Mouse (Mus musculus) cerebellum, postnatal 14 days (tissue): ENCODE measurements at regions not wholly inside any gene's neighbourhood (a gene's known extent, or its start where the extent isn't known, plus 50 kb on each side); places are given as distances from the start of the nearest gene placed in this dataset.
"Not testable (repeated sequence)": the region's sequence is repeated elsewhere in the genome, so short reads cannot be mapped to it uniquely, and the experiment has no call there.

Source experiments
- DNase-seq, 2 experiments: peaks; one replicate each; pipeline ENCODE4 v3.0.0; 2021; ENCODE audit warnings: mixed read lengths in 2 of 2

DNA sequence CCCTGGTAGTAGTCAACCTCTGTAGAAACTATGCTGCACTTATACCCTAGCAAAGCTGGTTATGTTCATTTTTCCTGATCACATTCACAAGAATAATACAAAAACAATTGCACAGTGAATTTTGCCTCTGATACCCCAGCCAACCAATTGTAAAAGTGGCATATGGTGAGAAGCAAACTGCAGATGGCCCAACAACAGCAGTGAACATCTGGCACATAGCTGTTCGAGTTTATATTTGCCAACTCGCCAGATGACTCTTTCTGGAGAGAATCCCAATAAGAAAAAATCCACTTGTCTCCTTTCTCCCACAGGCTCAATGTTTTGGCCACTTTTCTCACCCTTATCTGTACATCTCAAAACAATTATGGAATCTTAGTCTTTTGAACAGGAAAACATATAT, 196.5 kb upstream of the Grik2 start:
- peak; percentile 9 to 48 for DNase-seq

DNA sequence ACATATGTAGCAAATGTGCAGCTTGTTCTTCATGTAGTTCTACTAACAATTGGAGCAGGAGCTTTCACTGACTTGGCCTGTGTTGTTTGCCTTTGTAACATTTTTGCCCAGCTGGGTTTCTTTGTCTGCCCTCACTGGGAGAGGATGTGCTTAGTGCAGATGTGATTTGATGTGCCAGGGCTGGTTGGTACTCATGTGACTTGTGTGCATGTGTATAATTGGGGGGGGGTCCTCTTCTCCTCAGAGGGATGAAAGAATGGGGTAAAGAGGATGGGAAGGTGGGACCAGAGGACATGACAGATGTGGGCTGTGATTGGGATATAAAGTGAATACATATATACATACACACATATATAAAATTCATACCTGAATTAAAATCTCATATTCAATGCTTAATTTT, 163.9 kb upstream of the Grik2 start:
- DNase-seq = no peak

DNA sequence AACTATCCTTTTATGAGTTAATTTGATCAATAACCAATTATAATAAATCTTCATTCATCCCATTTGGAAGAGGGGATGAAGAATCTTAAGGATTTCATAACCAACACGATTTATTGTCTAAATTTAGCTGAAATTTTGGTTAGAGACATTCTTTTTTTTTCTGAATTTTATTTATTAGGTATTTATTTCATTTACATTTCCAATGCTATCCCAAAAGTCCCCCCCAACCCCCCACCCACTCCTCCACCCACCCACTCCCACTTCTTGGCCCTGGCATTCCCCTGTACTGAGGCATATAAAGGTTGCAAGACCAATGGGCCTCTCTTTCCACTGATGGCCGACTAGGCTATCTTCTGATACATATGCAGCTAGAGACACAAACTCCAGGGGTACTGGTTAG, 148.7 kb upstream of the Grik2 start:
- DNase-seq = not testable (repeated sequence)

DNA sequence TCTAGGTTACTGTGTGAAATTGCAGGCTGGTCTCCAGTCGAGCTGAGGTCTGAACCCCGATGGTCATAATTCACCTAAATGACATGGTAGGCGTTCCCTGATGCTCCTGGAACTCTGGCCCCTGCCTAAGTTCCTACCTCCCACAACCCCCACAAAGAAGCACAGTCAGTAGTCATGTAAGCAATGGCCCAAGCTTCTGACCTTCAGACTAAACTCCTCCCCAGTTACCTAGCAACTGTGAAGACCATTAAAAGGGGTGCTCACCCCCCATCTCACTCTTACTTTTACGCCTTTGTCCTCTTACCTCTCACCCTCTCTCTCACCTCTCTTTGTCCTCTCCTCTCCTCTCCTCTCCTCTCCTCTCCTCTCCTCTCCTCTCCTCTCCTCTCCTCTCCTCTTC, 120.6 kb upstream of the Grik2 start:
- not testable (repeated sequence) for DNase-seq

DNA sequence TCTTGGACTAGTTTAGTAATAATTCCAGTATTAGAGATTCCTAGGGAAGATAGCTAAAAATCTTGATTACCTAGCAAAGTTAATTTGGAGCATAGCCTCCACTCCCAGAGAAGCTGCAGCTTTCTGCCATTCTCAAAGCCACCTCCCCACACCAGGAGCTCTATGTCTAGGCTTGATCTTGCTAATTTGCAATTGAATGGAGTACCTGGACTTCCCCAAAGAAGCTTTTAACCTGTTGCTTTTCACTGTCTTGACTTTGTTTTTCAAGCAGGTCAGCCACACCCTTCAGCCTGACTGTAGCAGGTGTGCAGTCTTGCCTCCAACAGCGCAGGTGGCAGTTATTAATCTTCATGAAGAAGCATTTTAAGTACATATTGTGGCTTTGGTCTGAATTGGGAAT, 119.6 kb upstream of the Grik2 start:
- DNase-seq = not testable (repeated sequence)

DNA sequence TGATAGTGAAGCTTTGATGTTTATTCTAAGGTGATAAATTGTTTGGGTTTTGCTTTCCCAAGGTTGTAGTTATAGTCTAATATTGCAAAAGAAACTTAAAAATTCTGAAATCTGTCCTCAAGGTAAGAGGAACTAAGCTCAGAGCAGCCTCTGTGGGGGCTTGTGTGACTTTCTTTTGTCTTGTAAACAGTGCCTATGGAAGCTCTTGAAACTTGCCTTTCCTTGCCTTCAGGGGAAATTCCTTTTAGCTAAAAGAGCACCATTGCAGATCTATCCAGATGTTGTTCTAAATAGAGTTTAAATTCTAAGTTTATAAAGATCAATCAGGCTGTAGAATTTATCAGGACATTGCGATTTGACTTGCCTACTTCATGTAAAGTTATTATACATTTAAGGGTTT, 116.1 kb upstream of the Grik2 start:
- DNase-seq = not testable (repeated sequence)

DNA sequence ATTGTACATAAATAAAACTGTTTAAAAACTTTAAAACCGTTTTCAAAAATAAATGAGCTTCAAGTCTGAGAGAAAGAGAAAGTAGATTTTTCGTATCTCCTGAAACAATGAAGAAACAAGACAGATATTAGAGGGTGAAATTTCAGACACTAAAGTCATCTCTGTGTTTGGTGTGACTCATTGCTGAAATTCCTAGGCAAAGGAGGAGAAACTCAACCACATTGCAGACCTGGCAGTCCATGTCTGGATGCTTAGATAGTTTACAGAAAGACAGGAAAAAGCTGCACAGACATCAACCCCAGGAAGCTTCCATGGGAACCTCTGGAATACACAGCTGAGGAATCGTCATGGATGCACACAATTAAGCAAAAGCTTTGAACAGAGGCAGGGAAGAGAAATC, 106.9 kb upstream of the Grik2 start:
- DNase-seq = no peak

DNA sequence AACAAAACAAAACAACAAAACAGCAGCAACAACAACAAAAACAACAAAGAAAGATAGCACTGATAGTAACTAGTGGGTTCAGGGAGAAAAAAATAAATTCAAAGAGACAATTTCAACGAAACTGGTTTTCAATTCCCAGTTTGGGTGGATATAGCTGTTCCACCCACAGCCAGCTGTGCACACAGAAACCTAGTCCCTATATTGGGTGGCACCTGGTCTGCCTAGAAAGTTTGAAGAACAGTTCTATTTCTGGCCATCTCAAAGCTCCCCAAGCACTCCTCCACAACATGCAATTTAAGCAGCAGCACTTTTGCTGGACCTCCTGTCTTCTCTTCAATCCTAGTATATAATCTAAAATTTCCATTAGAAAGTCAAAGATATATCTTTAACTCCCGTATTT, 95.5 kb upstream of the Grik2 start:
- DNase-seq = no peak

DNA sequence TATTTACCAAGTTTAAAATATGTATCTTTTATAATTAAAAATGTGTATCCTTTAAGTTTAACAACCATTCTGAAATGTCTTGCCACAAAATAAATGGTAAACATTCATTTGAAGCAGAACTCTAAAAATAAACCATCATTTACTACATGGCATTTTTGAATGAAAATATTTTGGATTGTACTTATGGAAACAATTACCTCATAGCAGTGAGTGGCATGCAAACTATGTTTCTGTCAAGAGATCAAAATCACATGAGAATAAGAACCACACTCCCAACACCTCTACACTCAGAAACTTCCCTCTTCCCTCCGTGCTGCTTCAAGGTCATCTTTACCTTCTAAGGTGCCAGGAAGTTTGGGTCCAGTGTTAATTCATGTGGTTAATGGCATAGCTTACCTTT, 94.9 kb upstream of the Grik2 start:
- DNase-seq = no peak

DNA sequence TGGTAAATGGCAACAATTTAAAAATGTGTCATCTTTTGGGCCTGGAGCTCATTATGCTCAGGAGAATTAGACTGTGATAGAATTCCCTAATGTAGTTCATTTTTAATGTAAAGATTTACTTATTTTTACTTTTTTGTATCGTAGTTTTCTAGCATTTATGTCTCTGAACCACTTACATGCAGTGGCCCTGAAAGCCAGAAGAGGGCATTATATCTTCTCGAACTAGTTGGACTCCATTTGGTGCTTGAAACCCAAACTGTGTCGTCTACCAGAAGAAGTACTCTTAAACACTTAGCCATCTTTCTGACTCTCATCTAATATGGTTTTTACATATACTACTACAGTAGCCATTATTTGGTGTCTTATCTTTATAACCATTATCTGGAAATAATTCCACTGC, 75.2 kb upstream of the Grik2 start:
- DNase-seq = peak in 1 of 2 experiments; percentile 8

DNA sequence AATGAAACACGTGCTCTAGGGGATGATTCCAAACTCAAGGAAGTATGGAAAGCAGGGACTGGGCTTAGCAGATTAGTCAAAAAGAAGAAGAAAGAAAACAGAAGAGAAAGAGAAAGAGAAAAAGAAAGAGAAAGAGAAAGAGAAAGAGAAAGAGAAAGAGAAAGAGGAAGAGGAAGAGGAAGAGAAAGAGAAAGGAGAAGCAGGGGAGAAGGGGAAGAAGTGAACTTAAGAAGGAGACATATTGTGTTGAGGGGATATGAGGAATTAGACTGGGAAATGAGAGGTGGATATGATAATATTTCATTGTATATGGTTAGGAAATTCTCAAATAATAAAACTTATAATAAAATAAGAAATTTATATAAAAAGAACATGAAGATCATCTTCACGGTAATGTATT, 59.1 kb upstream of the Grik2 start:
- no peak for DNase-seq

DNA sequence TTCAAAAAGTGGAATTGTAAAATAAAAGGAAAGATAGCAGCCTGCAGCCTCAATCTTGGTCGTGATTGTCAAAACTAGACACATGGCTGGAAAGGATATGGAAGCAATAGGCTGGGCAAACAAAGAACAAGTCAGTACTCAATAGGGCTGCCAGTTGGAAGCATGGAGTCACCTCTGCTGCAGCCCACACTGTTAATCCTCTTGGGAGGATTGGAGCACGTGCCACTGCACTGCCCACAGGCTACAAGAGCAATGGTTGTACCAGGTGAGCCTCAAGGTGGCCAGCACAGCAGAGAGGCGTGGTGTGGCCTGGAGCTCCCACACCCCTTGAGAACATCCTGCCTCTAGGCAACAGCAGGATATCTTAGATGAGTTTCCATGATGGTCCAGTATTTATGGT, 55.7 kb upstream of the Grik2 start:
- no peak for DNase-seq
